Mouse (Mus musculus): Measurements from ENCODE around the gene Adam11. TPM values are rescaled to one million over a fixed set of nuclear protein-coding genes. Genes with fewer than 3 reads are reported as not detected.
A peak's percentile ranks its signal among the peaks of the same experiment; 100 is the strongest.

The Adam11 gene
- polyA plus RNA-seq, 1 experiment from 2014 or later: 0.78 TPM

GRCm38 (mm10) chr11:102748381-102748780, 12.9 kb upstream of the Adam11 start:
- Histone ChIP-seq H3K36me3 (ENCODE audit: insufficient read depth, low read length) (no peaks in the 10 kb centered on the region), H3K9ac (replicated peaks; ENCODE audit: low read depth) (no peak overlapping the region), H3K4me2 (replicated peaks; ENCODE audit: low read depth, low read length) (no peak overlapping the region), H3K4me1 (ENCODE audit: insufficient read depth, low read depth, low read length) (no peaks in the 10 kb centered on the region), H3K27ac (ENCODE audit: low read length) (no peak overlapping the region), H3K27me3 (replicated peaks; ENCODE audit: insufficient read depth, low read length) (no peaks in the 10 kb centered on the region), H3K9me3 (ENCODE audit: low read length) (no peaks in the 10 kb centered on the region), H3K4me3 (ENCODE audit: low read depth, low read length) (no peak overlapping the region)
- 59% methylated on average over 4 of the region's 4 CpGs for WGBS
- ATAC-seq (no peak), DNase-seq (ENCODE audit: low spot score) (peak; percentile 31)
- TF ChIP-seq EP300 (IDR thresholded peaks at IDR 0.05) (no peak), CTCF (IDR thresholded peaks at IDR 0.05) (no peak)

- H3K27me3 ChIP-seq (replicated peaks; ENCODE audit: insufficient read depth, low read length): no peaks in the 10 kb centered on the region
- TF ChIP-seq EP300 (IDR thresholded peaks at IDR 0.05): peak; percentile 64
- no peak for TF ChIP-seq CTCF (IDR thresholded peaks at IDR 0.05)
- no peaks in the 10 kb centered on the region for H3K36me3 ChIP-seq (ENCODE audit: insufficient read depth, low read length)
- H3K4me2 ChIP-seq (replicated peaks; ENCODE audit: low read depth, low read length): no peak overlapping the region
- 75% methylated on average over 2 of the region's 2 CpGs for WGBS
- ATAC-seq (peak; percentile 60), DNase-seq (ENCODE audit: low spot score) (peak; percentile 64)
- no peaks in the 10 kb centered on the region for H3K4me1 ChIP-seq (ENCODE audit: insufficient read depth, low read depth, low read length)
- no peak overlapping the region for H3K4me3 ChIP-seq (ENCODE audit: low read depth, low read length)
- H3K9me3 ChIP-seq (ENCODE audit: low read length): no peaks in the 10 kb centered on the region
- no peak overlapping the region for H3K27ac ChIP-seq (ENCODE audit: low read length)
- no peak overlapping the region for H3K9ac ChIP-seq (replicated peaks; ENCODE audit: low read depth)
Observed at GRCm38 (mm10) chr11:102749712-102750111, 11.5 kb upstream of the Adam11 start.

- 69% methylated on average over 12 of the region's 13 CpGs for WGBS
- ATAC-seq: no peak
- Histone ChIP-seq H3K9me3 (ENCODE audit: low read length) (no peaks in the 10 kb centered on the region), H3K4me1 (ENCODE audit: insufficient read depth, low read depth, low read length) (no peaks in the 10 kb centered on the region), H3K27ac (ENCODE audit: low read length) (no peak overlapping the region), H3K27me3 (replicated peaks; ENCODE audit: insufficient read depth, low read length) (no peaks in the 10 kb centered on the region), H3K9ac (replicated peaks; ENCODE audit: low read depth) (no peak overlapping the region), H3K4me2 (replicated peaks; ENCODE audit: low read depth, low read length) (no peak overlapping the region), H3K36me3 (ENCODE audit: insufficient read depth, low read length) (no peaks in the 10 kb centered on the region), H3K4me3 (ENCODE audit: low read depth, low read length) (no peak overlapping the region)
- DNase-seq (ENCODE audit: low spot score): no peak
- TF ChIP-seq EP300 (IDR thresholded peaks at IDR 0.05) (no peak), CTCF (IDR thresholded peaks at IDR 0.05) (no peak)
Observed at GRCm38 (mm10) chr11:102752896-102753590, 8.2 kb upstream of the Adam11 start.

GRCm38 (mm10) chr11:102753591-102754324, 7.5 kb upstream of the Adam11 start:
- no peak for DNase-seq (ENCODE audit: low spot score)
- H3K4me2 ChIP-seq (replicated peaks; ENCODE audit: low read depth, low read length): 0 out of 2 replicates have a peak overlapping the region, but pooled peaks have one; percentile 22
- no peaks in the 10 kb centered on the region for H3K27me3 ChIP-seq (replicated peaks; ENCODE audit: insufficient read depth, low read length)
- ATAC-seq: peak; percentile 8; the same call in 1 of the 2 replicates
- no peaks in the 10 kb centered on the region for H3K9me3 ChIP-seq (ENCODE audit: low read length)
- H3K27ac ChIP-seq (ENCODE audit: low read length): no peak overlapping the region
- no peak overlapping the region for H3K4me3 ChIP-seq (ENCODE audit: low read depth, low read length)
- no peaks in the 10 kb centered on the region for H3K36me3 ChIP-seq (ENCODE audit: insufficient read depth, low read length)
- no peaks in the 10 kb centered on the region for H3K4me1 ChIP-seq (ENCODE audit: insufficient read depth, low read depth, low read length)
- TF ChIP-seq EP300 (IDR thresholded peaks at IDR 0.05): no peak
- no peak for TF ChIP-seq CTCF (IDR thresholded peaks at IDR 0.05)
- H3K9ac ChIP-seq (replicated peaks; ENCODE audit: low read depth): no peak overlapping the region
- 37% methylated on average over 18 of the region's 18 CpGs for WGBS

GRCm38 (mm10) chr11:102754416-102754815, 6.8 kb upstream of the Adam11 start:
- WGBS: 43% methylated on average over 4 of the region's 4 CpGs
- Histone ChIP-seq H3K9ac (replicated peaks; ENCODE audit: low read depth) (no peak overlapping the region), H3K27ac (ENCODE audit: low read length) (no peak overlapping the region), H3K27me3 (replicated peaks; ENCODE audit: insufficient read depth, low read length) (no peaks in the 10 kb centered on the region), H3K4me3 (ENCODE audit: low read depth, low read length) (no peak overlapping the region), H3K4me2 (replicated peaks; ENCODE audit: low read depth, low read length) (0 out of 2 replicates have a peak overlapping the region, but pooled peaks have one; percentile 22), H3K4me1 (ENCODE audit: insufficient read depth, low read depth, low read length) (no peaks in the 10 kb centered on the region), H3K36me3 (ENCODE audit: insufficient read depth, low read length) (no peaks in the 10 kb centered on the region), H3K9me3 (ENCODE audit: low read length) (no peaks in the 10 kb centered on the region)
- no peak for DNase-seq (ENCODE audit: low spot score)
- TF ChIP-seq EP300 (IDR thresholded peaks at IDR 0.05) (no peak), CTCF (IDR thresholded peaks at IDR 0.05) (no peak)
- ATAC-seq: no peak

GRCm38 (mm10) chr11:102755391-102755790, 5.8 kb upstream of the Adam11 start:
- 66% methylated on average over 7 of the region's 7 CpGs for WGBS

More at GRCm38 (mm10) chr11:102755391-102755790, 5.8 kb upstream of the Adam11 start:
- Histone ChIP-seq H3K9me3 (ENCODE audit: low read length) (no peaks in the 10 kb centered on the region), H3K4me3 (ENCODE audit: low read depth, low read length) (no peak overlapping the region), H3K36me3 (ENCODE audit: insufficient read depth, low read length) (no peaks in the 10 kb centered on the region), H3K9ac (replicated peaks; ENCODE audit: low read depth) (no peak overlapping the region), H3K27ac (ENCODE audit: low read length) (no peak overlapping the region), H3K4me1 (ENCODE audit: insufficient read depth, low read depth, low read length) (no peaks in the 10 kb centered on the region), H3K4me2 (replicated peaks; ENCODE audit: low read depth, low read length) (no peak overlapping the region), H3K27me3 (replicated peaks; ENCODE audit: insufficient read depth, low read length) (0 out of 2 replicates have a peak, but pooled peaks cover 3% of the 10 kb centered on the region)
- no peak for TF ChIP-seq EP300 (IDR thresholded peaks at IDR 0.05)
- TF ChIP-seq CTCF (IDR thresholded peaks at IDR 0.05): no peak
- ATAC-seq: no peak
- DNase-seq (ENCODE audit: low spot score): no peak

Data from lung, postnatal 0 days (tissue).